Mouse (Mus musculus) urinary bladder, adult 2 months (tissue): ENCODE results near the gene Rab12. TPM values are rescaled to one million over a fixed set of nuclear protein-coding genes. Genes with fewer than 3 reads are reported as not detected.
"Not testable (repeated sequence)": the region's sequence is repeated elsewhere in the genome, so short reads cannot be mapped to it uniquely, and the experiment has no call there.

Source experiments
- DNase-seq: peaks from one replicate; pipeline ENCODE4 v3.0.0; 2022; ENCODE audit warnings: low spot score
- polyA plus RNA-seq: library from polyadenylated mRNA; depleted of rRNA; stranded (reverse); fragments of >200 nt; gene quantifications from 2 replicates; pipeline ENCODE4 v1.2.3, GENCODE M21; 2012; rRNA removed

The Rab12 gene
- polyA plus RNA-seq: 102 and 105 TPM in 2 replicates

DNA sequence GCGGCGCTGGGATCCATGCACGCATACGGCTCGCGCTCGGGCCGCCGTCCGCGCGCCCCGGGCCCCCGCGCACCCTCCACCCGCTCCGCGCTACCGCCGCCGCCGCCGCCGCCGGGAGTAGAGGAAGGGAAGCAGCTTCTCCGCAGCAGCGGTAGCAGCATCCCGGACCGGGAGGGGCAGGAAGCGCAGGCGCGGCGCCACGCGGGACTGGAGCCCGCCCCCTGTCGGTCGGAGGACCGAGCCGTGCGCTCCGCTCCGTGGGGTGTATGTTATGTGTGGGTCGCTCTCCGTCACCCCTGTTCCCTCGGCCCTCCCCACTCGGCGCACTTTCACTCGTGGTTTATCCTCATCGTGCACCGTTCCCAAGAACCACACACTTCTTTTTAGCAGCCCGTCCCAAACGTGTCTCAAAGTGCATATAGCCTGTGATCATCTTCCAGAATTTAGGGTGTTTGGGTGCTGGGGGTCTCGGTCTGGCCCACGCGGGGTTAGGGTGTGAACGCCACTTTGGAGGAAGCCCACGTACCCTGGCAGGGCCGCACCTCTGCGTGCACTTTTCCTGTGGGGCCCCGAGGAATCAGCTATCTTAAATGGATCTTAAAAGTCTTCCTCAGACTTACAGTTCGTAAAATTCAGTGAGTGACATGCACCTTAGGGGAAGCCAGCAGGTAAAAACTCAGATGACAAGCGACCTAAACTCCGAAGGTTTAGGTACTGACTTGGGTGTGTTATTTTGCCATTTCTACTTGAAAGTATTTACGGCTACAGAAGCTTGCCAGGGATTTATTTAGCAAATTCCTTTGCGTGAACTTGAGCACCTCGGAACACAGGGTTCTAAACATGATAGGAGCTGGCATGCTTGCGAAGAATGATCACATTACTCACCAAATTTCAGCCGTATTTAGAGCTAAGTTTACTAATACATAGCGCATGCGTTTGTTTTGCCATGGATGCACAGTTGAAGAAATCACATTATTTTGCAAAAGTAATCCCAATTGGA lies at the start of gene Rab12:
Gene Rab12, minus strand, starts transcription at position 176 of the 1,000 bp plus-strand sequence.
- peak; percentile 77 for DNase-seq

DNA sequence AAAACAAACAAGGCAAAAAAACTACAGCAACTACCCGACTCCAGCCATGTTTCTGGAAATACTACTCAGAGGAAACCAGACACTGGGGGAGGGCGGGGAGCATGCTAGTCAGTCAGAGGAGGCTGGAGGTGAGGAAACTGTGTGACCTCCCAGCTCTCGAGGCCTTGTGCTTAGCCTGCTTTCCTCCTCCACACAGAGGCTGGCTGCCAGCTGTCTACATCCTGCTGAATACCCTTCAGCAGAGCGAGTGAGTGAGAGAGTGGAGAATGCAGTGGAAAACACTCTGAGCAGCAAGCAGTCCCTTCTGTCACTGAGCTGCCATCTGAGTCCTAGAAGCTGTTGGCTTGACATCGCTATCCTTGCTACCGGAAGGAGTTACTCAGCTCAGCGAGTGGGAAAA lies 44.7 kb upstream of the Rab12 start:
- no peak for DNase-seq

DNA sequence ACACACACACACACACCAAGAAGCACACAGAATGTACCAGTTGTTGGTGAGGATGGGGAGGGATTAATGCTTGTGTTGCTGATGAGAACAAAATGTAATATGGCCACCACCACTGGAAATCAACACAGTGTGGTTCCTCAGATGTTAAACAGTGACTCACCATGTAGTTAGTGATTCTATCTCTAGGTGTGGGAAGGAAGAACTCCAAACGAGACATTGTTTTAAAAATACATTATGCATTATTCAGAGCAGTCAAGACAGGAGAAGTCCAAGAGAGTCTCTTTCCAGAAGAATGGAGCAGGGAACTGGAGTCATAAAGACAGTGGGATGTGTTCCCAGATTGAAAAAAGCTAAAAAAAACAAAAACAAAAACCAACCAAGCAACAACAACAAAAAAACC lies 44.0 kb upstream of the Rab12 start:
- DNase-seq: no peak

DNA sequence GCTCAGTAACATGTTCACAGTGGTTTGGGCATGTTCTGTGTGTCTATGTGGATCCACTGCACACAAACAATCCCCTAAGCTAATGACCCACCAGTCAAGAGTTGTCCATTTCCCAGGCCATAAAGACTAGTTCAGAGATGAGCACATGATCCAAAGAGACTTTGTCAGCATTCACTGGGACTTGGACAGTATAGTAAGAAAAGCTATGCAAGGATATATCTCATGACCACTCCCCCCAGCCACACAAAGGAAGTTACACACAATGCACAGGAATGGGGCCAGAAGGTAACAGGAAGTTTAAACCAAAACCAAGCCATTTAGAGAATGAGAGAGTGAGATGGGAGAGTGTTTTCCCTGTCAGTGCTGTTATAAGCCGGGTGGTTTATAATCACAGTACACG lies 41.9 kb upstream of the Rab12 start:
- no peak for DNase-seq

DNA sequence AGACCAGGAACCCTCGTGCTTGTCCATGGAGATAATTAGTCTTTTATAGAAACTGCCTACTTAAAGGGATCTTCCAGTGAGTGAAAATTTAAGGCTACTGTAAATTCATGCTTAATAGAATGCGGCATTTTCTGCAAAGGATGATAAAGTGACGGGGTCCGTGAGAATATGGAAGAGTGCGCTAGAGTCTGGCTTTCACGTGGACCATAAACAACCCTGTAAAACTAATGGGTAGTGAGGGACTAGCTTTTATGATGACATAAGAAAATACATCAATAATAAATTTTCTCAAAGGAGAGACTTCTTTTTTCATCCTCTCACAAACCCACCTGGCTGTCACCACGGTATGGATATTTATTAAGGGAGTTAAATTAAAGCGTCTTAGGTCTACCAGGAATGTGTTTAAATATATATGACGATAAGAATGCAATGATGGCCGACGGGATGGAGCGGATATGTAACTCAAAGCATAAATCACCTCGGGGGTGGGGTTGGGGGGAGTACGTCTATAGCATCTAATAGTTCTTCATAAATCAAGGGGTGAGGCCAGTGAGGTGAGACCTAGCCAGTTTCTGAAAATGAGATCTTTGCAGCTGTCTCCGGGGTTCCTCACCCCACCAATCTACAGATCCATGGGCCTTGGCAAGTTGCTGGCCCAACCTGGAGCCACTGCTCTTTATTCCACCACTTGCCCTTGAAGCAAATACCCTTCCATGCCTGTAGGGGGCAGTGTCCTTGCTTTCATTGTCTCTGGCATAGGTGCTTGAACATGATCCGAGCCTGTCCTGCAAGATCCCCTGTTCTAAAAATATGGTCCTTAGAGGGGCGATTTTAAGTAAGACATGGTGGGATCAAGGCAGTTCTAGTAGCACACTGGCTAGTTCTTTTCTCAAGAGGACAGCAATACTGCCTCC lies 39.1 kb upstream of the Rab12 start:
- DNase-seq: no peak

DNA sequence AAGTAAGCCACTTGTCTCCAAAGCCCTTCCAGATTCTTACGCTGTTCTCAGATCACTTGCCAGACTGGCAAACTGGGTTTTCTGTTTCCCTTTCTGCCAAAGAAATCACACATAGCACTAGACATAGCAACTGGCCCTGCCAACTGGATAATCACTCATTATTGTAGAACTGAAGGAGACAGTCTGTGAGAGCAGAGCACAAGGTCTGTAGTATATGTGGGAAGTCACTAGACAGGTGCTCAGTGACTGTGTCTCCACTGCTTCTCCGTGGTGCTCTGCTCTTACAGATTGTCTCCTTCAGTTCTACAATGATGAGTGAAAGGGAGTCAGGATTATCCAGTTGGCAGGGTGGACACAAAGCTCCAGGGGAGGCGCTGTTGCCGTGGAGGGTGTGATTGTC lies 33.2 kb upstream of the Rab12 start:
- no peak for DNase-seq

DNA sequence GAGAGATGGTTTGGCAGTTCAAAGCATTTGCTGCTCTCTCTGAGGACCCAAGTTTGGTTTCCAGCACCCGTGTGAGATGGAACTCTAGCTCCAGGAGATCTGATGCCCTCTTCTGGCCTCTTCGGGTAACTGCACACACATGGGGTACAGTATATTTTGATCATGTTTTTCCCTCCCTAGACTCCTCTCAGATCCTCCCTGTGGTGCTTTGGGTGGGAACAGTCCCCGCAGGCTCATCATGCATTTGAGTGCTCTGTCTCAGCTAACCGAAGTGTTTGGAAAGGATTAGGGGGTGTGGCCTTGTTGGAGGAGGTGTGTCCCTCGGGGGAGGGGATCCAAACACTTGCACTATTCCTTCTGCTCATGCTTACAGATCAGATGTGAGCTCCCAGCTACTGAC lies 31.0 kb upstream of the Rab12 start:
- no peak for DNase-seq

DNA sequence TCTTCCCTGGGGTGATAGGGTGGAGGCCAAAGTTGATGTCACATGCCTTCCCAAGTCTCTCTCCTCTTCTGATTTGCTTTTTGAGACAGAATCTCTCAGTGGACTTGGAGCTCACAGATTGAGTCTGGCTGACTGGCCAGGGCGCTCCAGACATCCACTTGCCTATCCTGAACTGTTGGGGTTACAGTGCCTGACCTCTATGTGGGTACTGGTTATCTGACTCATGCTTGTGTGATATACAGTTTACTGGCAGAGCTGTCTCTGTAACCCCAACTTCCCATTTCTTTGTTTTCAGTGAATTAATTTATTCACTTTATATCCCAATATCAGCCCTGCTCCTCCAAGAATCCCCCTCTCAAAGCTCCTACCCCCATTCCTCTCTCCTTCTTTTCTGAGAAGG lies 12.8 kb upstream of the Rab12 start:
- no peak for DNase-seq

DNA sequence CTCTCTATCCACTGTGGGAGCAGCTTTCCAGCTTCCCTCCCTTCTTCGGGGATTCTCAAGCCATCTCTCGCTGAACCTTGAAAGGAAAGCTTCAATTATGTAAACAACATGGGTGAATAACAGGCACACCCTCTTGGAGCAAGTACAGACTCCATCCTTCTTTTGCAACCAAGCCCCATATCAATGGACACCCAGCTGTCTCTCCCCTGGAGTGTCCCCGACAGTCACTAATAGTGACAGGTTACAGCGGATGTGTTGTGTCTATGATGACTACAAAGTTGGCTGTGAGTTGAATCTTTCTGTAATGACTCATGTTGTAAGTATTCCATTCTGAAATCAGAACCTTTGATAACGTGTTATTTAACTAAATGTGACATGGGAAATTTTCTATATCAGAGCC lies 3.9 kb upstream of the Rab12 start:
- DNase-seq: no peak

DNA sequence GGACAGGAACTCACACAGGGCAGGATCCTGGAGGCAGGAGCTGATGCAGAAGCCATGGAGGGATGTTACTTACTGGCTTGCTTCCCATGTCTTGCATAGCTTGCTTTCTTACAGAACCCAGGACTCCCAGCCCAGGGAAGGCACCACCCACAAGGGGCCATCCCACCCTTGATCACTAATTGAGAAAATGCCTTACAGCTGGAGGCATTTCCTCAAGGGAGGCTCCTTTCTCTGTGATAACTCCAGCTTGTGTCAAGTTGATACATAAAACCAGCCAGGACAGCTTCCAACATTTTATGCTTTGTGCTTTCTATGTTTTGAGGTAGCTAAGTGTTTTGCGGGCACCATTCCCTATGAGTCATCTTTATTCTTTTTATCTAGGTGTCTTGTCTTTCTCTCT lies 3.1 kb upstream of the Rab12 start:
- DNase-seq: not testable (repeated sequence)

DNA sequence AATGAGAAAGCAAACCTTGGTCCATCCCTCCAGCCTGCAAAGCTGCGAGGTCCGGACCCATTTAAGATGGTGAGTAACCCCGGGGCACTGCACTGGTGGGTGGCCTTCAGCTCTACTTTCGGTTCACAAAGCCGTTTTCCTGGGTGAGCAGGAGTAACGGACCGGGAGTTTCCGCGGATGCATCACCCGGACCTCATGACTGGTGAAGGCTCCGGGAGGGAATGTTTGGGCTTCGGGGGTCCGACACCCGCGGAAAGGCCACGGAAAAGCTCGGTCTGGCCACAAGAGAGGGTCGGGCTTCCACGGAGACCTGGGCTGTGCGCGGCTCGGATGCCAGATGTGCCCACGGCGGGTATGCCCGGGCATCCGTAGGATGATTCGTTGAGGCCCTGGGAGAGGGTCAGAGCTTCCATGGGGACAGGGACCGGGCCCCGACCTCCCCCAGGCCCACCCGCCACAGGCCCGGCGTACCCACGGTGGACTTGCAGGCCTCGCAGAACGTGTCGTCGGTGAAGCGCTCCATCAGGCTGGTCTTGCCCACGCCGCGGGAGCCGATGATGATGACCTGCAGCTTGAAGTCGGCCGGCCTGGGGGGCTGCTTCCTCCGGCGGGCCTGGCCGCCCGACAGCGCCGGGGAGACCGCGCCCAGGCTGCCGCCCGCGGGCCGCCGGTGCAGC lies 514 bp downstream of the Rab12 start:
- DNase-seq: peak; percentile 39

DNA sequence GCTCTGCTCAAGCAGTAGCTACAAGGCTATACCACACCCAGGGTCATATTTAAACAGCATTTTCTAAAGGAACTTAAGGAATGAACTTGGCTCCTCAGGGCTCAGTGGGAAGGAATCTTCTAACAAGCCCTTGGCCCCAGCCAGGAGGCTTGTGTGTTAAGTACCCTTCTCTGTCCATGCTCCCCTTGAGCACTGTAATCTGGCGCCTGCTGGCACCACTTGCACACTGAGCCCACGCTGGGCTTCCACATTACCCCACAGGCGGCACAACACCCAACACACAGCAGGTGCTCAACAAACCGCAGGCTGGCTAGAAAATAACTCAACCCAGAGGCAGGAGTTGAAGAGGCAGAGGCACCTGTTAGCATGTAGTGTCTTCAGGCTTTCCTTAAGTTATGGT lies 2.6 kb downstream of the Rab12 start:
- DNase-seq: no peak

DNA sequence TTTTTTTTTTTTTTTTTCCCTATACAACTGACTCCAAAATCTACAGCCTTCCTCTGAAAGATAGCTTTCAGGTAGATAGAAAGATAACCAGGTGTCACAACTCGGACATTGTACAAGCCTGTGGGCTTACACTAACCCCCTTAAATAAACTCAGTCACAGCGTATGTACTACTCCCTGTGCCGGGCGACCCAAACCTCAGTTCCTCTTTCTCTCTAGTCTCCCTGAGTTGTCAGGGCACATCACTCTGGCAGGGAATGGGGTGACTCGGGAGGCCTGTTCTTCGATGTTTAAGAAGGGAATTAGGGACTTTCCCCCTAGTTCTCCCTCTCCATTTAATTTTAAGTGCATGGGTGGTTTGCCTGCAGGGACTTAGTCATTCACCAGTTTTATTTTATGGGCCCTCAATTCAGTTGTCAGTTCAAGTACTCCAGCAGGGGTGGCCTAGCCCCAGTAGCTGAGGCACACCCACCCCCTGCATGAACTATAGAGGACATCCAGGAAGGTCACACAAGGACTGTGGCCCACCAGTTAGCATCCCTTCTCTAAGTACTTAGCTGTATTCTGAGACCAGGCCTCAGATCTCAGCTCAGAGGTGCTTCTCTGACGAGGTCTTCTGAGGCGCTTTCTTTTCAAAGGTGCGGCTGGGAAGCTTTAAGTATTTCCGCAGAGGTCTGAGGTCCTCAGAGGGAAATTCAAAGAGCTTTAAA lies 5.1 kb downstream of the Rab12 start:
- DNase-seq: no peak

DNA sequence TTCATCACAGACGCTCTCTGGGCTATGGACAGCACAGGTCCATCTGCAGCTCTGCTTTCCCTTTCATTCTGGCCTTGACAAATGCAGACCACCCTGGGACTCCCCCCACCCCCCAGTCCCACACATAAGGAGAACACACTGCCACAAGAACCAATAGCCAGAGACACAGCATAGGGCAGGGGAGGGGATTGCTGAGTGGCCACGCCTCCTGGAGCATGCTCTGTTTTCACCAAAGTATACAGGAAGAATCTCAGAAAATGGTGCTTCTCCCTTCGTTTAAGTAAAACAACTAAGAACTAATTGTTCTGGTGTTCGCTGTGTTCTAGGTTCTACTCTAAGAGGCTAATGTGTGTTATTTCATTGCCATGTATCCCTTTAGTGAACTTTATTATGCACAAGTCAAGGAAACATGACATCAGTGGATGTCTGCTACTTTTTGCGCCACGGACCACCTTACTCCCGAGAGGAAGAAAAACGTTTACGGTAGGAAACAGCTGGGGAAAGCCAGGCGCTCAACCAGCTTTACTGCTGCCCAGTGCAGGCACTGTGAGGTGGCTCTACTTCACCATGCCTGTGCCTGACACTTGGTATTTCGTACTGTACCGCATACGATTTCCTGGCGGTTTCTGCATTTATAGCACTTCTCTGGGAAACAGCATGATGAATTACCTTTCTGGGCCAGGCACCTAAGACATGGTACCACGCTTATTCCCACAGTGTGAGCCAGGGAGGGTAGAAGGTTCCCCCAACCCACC lies 7.2 kb downstream of the Rab12 start:
- no peak for DNase-seq

DNA sequence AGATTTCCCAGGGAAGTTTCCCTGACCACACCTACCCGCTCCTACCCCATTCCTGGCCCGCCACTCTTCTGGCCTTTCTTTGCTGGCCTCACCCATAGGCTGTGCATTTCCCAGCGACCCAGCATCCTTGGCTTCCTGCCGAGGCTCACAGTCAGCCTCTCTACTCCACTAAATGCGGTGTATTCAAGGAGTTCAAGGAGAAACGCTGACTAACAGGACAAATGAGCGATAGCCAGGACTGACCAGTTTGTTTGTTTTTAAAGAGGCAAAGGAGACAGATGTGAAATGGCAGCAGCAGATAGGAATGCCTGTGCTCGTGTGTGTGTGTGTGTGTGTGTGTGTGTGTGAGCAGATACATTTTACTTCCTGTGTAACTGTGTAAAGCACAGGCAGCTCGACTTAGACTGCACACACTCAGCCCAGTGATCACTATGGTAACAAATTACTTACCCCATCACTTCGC lies 9.3 kb downstream of the Rab12 start:
- no peak for DNase-seq

DNA sequence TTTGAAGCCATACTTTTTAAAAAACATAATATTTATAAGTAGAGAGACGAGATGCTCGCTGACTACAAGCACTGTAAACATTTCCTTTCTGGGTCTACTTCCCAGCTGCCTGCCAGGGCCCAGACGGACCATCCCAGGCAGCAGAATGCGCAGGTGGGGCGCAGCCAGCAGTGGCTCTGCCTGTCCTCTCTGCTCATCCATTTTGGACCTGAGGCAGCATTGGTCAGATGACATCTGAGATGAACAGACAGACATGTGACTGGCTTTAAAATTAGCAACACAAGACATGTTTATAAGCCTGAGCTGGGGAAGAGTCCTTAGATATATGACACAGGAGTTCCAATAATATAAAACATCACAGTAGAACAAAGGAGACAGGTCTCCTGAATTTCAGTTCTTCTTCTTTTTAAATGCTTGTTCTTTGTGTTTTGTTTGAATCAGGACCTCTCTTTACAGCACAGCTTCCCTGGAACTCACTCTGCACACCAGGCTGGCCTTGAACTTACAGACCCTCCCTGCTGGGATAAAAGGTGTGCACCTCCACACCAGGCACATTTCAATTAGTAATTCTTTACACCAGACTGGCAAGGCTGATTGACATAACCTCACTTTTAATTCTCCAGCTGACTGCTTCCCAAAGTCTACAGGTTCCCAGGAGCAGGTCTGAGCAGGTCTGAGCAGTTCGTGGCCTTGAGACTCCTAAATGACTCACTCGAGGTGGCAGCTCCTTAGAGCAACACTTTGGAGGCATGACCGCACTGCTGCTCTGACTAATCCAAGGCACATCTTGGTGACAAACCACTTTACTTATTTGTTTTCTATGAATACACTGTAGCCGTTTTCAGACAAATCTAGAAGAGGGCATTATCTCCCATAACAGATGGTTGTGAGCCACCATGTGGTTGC lies 12.2 kb downstream of the Rab12 start:
- DNase-seq: no peak

DNA sequence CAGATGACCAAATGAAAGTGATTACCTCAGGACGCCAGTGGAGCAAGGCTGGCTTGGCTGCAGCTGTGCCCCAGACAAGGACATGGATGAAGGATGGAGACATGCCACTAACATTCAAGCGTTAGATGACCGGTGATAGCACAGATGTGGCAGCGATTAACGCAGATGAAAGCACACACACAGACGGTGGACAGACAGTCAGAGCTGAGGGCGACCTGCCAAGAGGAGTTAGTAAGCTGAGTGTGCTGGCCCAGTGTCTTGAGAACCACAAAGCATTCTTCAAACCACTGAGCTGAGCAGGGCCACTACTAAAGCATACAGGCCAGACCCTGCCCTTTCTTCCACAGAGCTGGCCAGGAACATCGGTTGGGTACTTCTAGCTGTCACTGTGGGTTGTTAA lies 14.6 kb downstream of the Rab12 start:
- no peak for DNase-seq

DNA sequence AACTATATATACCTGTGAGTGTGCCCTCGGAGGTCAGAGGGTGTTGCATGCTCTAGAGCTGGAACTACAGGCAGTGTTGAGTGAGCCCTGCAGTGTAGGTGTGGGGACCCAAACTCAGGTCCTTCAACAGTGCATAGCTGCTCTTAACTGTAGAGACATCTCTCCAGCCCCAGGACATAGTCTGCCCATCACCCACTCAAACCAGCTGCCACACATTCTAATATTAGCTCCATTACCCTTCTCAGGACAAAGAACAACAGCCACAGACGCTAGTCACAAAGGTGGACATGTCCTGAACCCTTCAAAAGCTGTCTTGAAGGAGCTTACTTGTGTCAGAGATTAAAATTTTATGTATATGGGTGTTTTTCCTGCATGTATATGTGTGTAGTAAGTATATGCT lies 15.3 kb downstream of the Rab12 start:
- no peak for DNase-seq

DNA sequence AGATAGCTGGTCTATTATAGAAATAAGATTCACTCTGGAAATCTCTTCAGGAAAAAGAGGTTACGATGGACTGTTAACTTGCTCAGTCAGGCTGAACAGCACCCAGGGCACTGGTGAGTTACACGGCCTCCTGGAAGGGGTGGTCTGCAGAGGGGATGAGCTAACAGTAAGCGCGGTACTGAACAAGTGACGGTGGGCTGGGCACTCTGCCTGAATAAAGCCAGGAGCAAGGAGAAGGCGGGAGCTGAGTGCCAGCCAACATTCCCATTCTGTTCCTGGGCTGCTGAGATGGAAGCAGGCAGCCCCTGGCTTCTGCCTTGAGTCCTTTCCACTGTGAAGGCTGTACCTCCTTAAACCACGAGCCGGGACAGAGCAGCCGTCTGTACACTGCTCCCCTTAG lies 16.1 kb downstream of the Rab12 start:
- DNase-seq: no peak
